Comparison of ENCODE assay signal across 35 mouse cellular contexts in genomic region chr9:102975887-102976286, GRCm38 (mm10).
"Had no signal": no experiment of that assay in that cellular context is flagged by ENCODE, and none has a peak within 500 bp of the region (broad histone marks: within the 10 kb centered on the region; RNA-seq: fewer than 3 reads in every experiment).

No protein-coding gene starts in this region.

- H3K9me3 ChIP-seq: heart, embryonic 10.5 days; heart, embryonic 12.5 days; heart, embryonic 13.5 days; heart, embryonic 15.5 days; hindbrain, embryonic 10.5 days; hindbrain, embryonic 12.5 days; hindbrain, embryonic 13.5 days; hindbrain, embryonic 15.5 days; intestine, embryonic 15.5 days; kidney, embryonic 15.5 days had no signal

- H3K27ac ChIP-seq: heart, adult 2 months; heart, embryonic 10.5 days; heart, embryonic 13.5 days; heart, embryonic 15.5 days; hindbrain, embryonic 10.5 days; hindbrain, embryonic 12.5 days; hindbrain, embryonic 13.5 days; hindbrain, embryonic 14.5 days; hindbrain, embryonic 15.5 days; hindbrain, postnatal 0 days; intestine, embryonic 15.5 days; kidney, embryonic 15.5 days; kidney, postnatal 0 days; layer of hippocampus, adult 2 months had no signal

- H3K4me3 ChIP-seq: heart, adult 2 months; heart, embryonic 10.5 days; heart, embryonic 12.5 days; heart, embryonic 13.5 days; heart, embryonic 15.5 days; hindbrain, embryonic 10.5 days; hindbrain, embryonic 12.5 days; hindbrain, embryonic 13.5 days; hindbrain, embryonic 15.5 days; intestine, embryonic 15.5 days; kidney, embryonic 15.5 days; layer of hippocampus, adult 2 months had no signal

- H3K9ac ChIP-seq: heart, embryonic 12.5 days; heart, embryonic 13.5 days; heart, embryonic 15.5 days; hindbrain, embryonic 12.5 days; hindbrain, embryonic 13.5 days; hindbrain, embryonic 14.5 days; hindbrain, embryonic 15.5 days; intestine, embryonic 15.5 days; kidney, embryonic 15.5 days had no signal

- DNase-seq: heart, adult 2 months; heart, postnatal 10 days; heart, postnatal 14 days; heart, postnatal 36 days; heart, postnatal 4 days; kidney, adult 11 months; kidney, adult 18-20 months; kidney, adult 2 months; kidney, adult 8-10 months; kidney, adult 9 months; kidney, postnatal 10 days; kidney, postnatal 14 days; kidney, postnatal 25 days; kidney, postnatal 36 days; kidney, postnatal 4 days; layer of hippocampus, adult 9-11 months had no signal

- H3K27me3 ChIP-seq: heart, embryonic 13.5 days; heart, embryonic 15.5 days; hindbrain, embryonic 12.5 days; hindbrain, embryonic 13.5 days; hindbrain, embryonic 15.5 days; intestine, embryonic 15.5 days had no signal

- H3K36me3 ChIP-seq: heart, embryonic 10.5 days; heart, embryonic 12.5 days; heart, embryonic 13.5 days; heart, embryonic 15.5 days; hindbrain, embryonic 10.5 days; hindbrain, embryonic 12.5 days; hindbrain, embryonic 13.5 days; hindbrain, embryonic 15.5 days; intestine, embryonic 15.5 days; kidney, embryonic 15.5 days had no signal

- H3K4me2 ChIP-seq: heart, embryonic 11.5 days; heart, embryonic 12.5 days; heart, embryonic 13.5 days; heart, embryonic 15.5 days; hindbrain, embryonic 12.5 days; hindbrain, embryonic 13.5 days; hindbrain, embryonic 14.5 days; hindbrain, embryonic 15.5 days; intestine, embryonic 15.5 days; kidney, embryonic 15.5 days had no signal

- ATAC-seq: hindbrain, embryonic 16.5 days; hindbrain, postnatal 0 days; inflammation-experienced regulatory T-cells, adult 6 months; intestine, embryonic 15.5 days; intestine, embryonic 16.5 days; intestine, postnatal 0 days had no signal
